Mouse (Mus musculus): Measurements from ENCODE around the gene Agbl5. TPM values are rescaled to one million over a fixed set of nuclear protein-coding genes. Genes with fewer than 3 reads are reported as not detected.

Agbl5 gene
- polyA plus RNA-seq, 1 experiment from 2014 or later = 32.8 TPM

GRCm38 (mm10) chr5:30920621-30921020, 32.1 kb downstream of the Agbl5 start:
- ATAC-seq (ENCODE audit: insufficient number of reproducible peaks, insufficient read depth, low FRiP score, low TSS enrichment, low read depth) = no peak
- WGBS = 68% methylated on average over 19 of the region's 19 CpGs
- H3K4me3 ChIP-seq = no peak overlapping the region
- H3K27ac ChIP-seq = no peak overlapping the region
- H3K9me3 ChIP-seq = no peaks in the 10 kb centered on the region
- H3K4me2 ChIP-seq = peak overlapping the region; percentile 76; the same call in 1 of the 2 replicates
- H3K36me3 ChIP-seq = peaks cover 51% of the 10 kb centered on the region
- H3K9ac ChIP-seq = 0 out of 2 replicates have a peak overlapping the region, but pooled peaks have one; percentile 17
- H3K27me3 ChIP-seq = no peaks in the 10 kb centered on the region
- peaks cover 68% of the 10 kb centered on the region for H3K4me1 ChIP-seq

DNA sequence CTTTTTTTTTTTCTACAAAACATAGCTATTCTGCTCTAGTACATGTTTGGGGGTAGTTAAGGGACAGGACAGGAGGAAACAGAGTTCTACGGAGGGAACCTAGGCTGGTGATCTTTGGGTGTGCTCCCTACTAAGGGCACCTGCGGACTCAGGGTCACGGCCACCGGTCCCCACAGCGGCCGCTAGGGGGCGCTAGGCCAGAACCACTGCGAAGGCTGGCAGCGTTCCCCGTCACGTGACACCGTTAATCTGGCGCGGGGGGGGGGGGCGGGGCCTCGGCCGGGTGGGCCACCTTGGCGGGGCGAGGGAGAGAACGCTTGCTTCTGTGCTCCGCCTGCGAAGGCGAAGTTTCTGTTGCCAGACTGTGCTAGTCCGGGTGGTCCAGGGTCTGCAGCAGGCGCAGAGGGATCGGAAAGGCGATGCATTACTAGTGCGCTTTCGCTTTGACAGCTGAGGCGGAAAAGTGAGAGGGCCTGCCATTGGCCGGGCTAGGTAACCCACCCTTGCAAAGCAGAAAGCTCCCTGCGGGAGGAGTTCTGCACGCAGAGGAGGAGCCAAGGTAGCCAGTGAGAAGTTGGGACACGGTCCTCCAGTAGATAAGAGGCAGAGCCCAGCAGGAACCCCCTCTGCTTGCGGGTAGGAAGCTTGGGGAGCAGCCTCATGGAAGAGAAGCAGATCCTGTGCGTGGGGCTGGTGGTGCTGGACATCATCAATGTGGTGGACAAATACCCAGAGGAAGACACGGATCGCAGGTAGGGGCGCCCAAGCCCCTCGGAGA, 33.0 kb downstream of the Agbl5 start, which contains the start of gene Khk:
TSS of gene Khk (plus strand) at position 176 of the 778 bp plus-strand sequence.
- H3K27me3 ChIP-seq = no peaks in the 10 kb centered on the region
- ATAC-seq (ENCODE audit: insufficient number of reproducible peaks, insufficient read depth, low FRiP score, low TSS enrichment, low read depth) = peak; percentile 79
- peak within 1 kb of the TSS; percentile 89 for H3K27ac ChIP-seq
- H3K4me2 ChIP-seq = peak within 1 kb of the TSS; percentile 76
- peaks cover 51% of the 10 kb centered on the region for H3K36me3 ChIP-seq
- H3K4me1 ChIP-seq = peaks cover 62% of the 10 kb centered on the region
- H3K4me3 ChIP-seq = peak within 1 kb of the TSS; percentile 46
- whole genome bisulfite sequencing = 2% methylated on average over 40 of the region's 40 CpGs
- H3K9ac ChIP-seq = peak within 1 kb of the TSS; percentile 74
- no peaks in the 10 kb centered on the region for H3K9me3 ChIP-seq

DNA sequence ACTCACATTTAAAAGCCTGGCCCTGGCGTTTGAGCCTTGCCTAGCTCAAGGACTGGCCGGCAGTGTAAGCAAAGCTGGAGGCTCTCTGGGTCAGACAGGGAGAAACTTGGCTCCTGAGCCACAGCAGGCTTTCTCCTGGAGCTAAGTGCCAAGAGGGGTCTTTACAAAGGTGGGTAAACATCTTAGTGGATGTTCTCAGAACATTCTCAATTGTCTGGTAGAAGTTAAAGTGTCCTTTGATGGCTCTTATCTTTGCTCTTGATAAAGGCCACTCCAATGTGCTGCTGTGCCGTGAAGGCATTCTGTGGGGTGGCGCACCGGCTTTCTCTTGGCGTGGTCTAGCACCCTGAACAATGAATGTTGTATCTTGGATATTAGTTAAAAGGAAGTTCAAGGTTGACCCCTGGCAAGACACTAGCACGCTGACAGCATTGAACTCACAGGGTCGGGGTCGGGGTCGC, 34.1 kb downstream of the Agbl5 start:
- Histone ChIP-seq H3K9me3 (no peaks in the 10 kb centered on the region), H3K36me3 (peaks cover 39% of the 10 kb centered on the region), H3K4me2 (peak overlapping the region; percentile 76), H3K4me3 (no peak overlapping the region), H3K27ac (no peak overlapping the region), H3K27me3 (no peaks in the 10 kb centered on the region), H3K9ac (peak overlapping the region; percentile 74; the same call in 1 of the 2 replicates), H3K4me1 (peaks cover 52% of the 10 kb centered on the region)
- ATAC-seq (ENCODE audit: insufficient number of reproducible peaks, insufficient read depth, low FRiP score, low TSS enrichment, low read depth) = no peak
- 76% methylated on average over 10 of the region's 10 CpGs for WGBS

GRCm38 (mm10) chr5:30923119-30923518, 34.6 kb downstream of the Agbl5 start:
- Histone ChIP-seq H3K9me3 (no peaks in the 10 kb centered on the region), H3K4me3 (no peak overlapping the region), H3K27ac (no peak overlapping the region), H3K4me2 (no peak overlapping the region), H3K4me1 (peaks cover 52% of the 10 kb centered on the region), H3K9ac (no peak overlapping the region), H3K36me3 (peaks cover 34% of the 10 kb centered on the region), H3K27me3 (no peaks in the 10 kb centered on the region)
- ATAC-seq (ENCODE audit: insufficient number of reproducible peaks, insufficient read depth, low FRiP score, low TSS enrichment, low read depth) = no peak
- 89% methylated on average over 6 of the region's 6 CpGs for WGBS

- ATAC-seq (ENCODE audit: insufficient number of reproducible peaks, insufficient read depth, low FRiP score, low TSS enrichment, low read depth) = no peak
- Histone ChIP-seq H3K4me2 (no peak overlapping the region), H3K27ac (no peak overlapping the region), H3K4me3 (no peak overlapping the region), H3K36me3 (peaks cover 19% of the 10 kb centered on the region), H3K4me1 (peaks cover 38% of the 10 kb centered on the region), H3K9me3 (no peaks in the 10 kb centered on the region), H3K9ac (no peak overlapping the region), H3K27me3 (no peaks in the 10 kb centered on the region)
- 80% methylated on average over 8 of the region's 8 CpGs for WGBS
Measured at GRCm38 (mm10) chr5:30924614-30925013, 36.1 kb downstream of the Agbl5 start.

DNA sequence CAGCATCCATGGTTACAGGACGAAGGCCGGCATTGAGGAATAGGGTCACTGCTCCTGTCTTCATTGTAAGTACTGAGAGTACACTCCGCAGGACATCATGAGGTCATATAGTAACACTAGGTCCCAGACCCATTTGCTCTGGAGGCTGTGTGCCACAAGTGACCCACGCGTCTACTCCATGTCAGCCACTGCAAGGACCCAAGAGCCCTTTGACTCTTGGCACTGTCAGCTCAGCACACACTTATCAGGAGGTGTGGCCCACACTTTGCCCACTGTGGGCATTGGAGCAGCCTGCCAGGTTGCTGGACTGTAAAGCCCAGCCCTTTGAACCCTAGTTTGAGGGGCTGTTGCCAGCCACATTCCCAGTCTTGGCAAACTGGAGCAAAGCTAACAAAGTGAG, 36.7 kb downstream of the Agbl5 start:
- Histone ChIP-seq H3K27ac (no peak overlapping the region), H3K9me3 (no peaks in the 10 kb centered on the region), H3K4me2 (no peak overlapping the region), H3K36me3 (peaks cover 13% of the 10 kb centered on the region), H3K9ac (no peak overlapping the region), H3K4me1 (peaks cover 33% of the 10 kb centered on the region), H3K27me3 (no peaks in the 10 kb centered on the region), H3K4me3 (no peak overlapping the region)
- no peak for ATAC-seq (ENCODE audit: insufficient number of reproducible peaks, insufficient read depth, low FRiP score, low TSS enrichment, low read depth)
- 93% methylated on average over 5 of the region's 5 CpGs for WGBS

GRCm38 (mm10) chr5:30926073-30926472, 37.6 kb downstream of the Agbl5 start:
- H3K4me1 ChIP-seq = peaks cover 24% of the 10 kb centered on the region
- no peak overlapping the region for H3K27ac ChIP-seq
- H3K4me3 ChIP-seq = no peak overlapping the region
- no peaks in the 10 kb centered on the region for H3K27me3 ChIP-seq
- H3K9me3 ChIP-seq = no peaks in the 10 kb centered on the region
- H3K4me2 ChIP-seq = no peak overlapping the region
- no peak for ATAC-seq (ENCODE audit: insufficient number of reproducible peaks, insufficient read depth, low FRiP score, low TSS enrichment, low read depth)
- H3K9ac ChIP-seq = no peak overlapping the region; the same call in 1 of the 2 replicates
- H3K36me3 ChIP-seq = peaks cover 5% of the 10 kb centered on the region; the same call in 1 of the 2 replicates
- WGBS = 69% methylated on average over 2 of the region's 2 CpGs

DNA sequence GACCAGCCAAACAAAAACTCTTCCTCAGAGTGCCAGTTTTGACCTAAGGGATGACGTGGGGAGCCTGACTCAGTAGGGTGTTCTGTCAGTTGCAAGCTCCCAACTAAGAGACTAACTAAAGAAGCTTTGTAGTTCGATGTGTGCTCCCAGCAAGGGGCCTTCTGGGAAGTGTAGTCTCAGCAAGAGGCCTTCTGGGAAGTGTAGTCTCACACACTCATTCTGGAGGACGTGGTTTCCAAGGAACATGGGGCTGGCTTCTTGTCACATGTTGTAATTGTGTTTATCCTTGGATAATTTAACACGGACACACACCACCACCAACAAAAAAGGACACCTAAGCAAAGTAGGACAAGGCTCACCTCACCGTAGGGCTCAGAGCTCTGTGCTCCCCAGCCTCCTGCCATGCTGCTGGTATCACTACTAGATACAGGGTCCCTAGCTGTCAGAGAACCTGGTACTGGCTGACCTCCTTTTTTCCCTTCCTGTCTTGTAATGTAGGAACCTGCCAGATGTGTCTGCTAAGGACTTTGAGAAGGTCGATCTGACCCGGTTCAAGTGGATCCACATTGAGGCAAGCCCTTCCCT, 39.5 kb downstream of the Agbl5 start:
- Histone ChIP-seq H3K4me3 (peak overlapping the region; percentile 20; the same call in 1 of the 2 replicates), H3K9me3 (no peaks in the 10 kb centered on the region), H3K27ac (no peak overlapping the region), H3K4me1 (peaks cover 7% of the 10 kb centered on the region; the same call in 1 of the 2 replicates), H3K27me3 (no peaks in the 10 kb centered on the region), H3K4me2 (peak overlapping the region; percentile 51), H3K9ac (0 out of 2 replicates have a peak overlapping the region, but pooled peaks have one; percentile 27), H3K36me3 (0 out of 2 replicates have a peak, but pooled peaks cover 4% of the 10 kb centered on the region)
- 36% methylated on average over 7 of the region's 7 CpGs for WGBS
- no peak for ATAC-seq (ENCODE audit: insufficient number of reproducible peaks, insufficient read depth, low FRiP score, low TSS enrichment, low read depth)

DNA sequence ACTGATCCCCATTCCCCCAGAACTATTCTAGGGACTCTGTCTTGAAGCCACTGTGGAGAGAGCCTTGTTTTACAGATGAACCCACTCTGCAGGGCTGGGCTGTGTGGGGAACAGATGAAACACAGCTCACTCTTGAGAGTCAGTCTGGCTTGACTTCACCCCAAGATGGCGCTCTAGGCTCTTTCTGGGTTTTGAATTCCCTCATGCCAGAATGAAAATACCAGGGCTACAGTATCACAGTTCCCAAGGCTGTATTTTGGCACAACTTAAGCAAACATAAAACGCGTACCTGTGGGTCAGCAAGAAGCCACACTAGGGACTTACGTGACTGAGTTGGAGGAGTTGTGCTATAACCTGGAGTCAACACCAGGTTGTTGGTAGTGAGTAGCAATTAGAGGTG, 41.6 kb downstream of the Agbl5 start:
- ATAC-seq (ENCODE audit: insufficient number of reproducible peaks, insufficient read depth, low FRiP score, low TSS enrichment, low read depth) = no peak
- Histone ChIP-seq H3K36me3 (0 out of 2 replicates have a peak, but pooled peaks cover 3% of the 10 kb centered on the region), H3K4me2 (no peak overlapping the region), H3K9ac (no peak overlapping the region), H3K27me3 (no peaks in the 10 kb centered on the region), H3K9me3 (no peaks in the 10 kb centered on the region), H3K4me1 (peaks cover 7% of the 10 kb centered on the region; the same call in 1 of the 2 replicates), H3K4me3 (no peak overlapping the region), H3K27ac (no peak overlapping the region)
- 41% methylated on average over 4 of the region's 4 CpGs for WGBS

DNA sequence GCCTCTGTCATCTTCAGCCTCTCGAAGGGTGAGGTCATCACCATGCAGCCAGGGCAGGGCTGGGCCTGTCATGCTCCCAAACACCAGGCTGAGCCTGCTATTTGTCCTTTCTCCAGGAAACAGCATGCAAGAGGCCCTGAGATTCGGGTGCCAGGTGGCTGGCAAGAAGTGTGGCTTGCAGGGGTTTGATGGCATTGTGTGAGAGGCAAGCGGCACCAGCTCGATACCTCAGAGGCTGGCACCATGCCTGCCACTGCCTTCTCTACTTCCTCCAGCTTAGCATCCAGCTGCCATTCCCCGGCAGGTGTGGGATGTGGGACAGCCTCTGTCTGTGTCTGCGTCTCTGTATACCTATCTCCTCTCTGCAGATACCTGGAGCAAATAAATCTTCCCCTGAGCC, 42.4 kb downstream of the Agbl5 start:
- Histone ChIP-seq H3K27ac (no peak overlapping the region), H3K4me3 (no peak overlapping the region), H3K27me3 (no peaks in the 10 kb centered on the region), H3K9me3 (no peaks in the 10 kb centered on the region), H3K4me2 (no peak overlapping the region), H3K36me3 (no peaks in the 10 kb centered on the region), H3K4me1 (peaks cover 7% of the 10 kb centered on the region; the same call in 1 of the 2 replicates), H3K9ac (no peak overlapping the region)
- 84% methylated on average over 6 of the region's 6 CpGs for WGBS
- ATAC-seq (ENCODE audit: insufficient number of reproducible peaks, insufficient read depth, low FRiP score, low TSS enrichment, low read depth) = no peak

- no peak for ATAC-seq (ENCODE audit: insufficient number of reproducible peaks, insufficient read depth, low FRiP score, low TSS enrichment, low read depth)
- H3K4me1 ChIP-seq = peaks cover 7% of the 10 kb centered on the region; the same call in 1 of the 2 replicates
- no peaks in the 10 kb centered on the region for H3K36me3 ChIP-seq
- H3K4me2 ChIP-seq = no peak overlapping the region
- no peak overlapping the region for H3K27ac ChIP-seq
- no peaks in the 10 kb centered on the region for H3K9me3 ChIP-seq
- no peak overlapping the region for H3K4me3 ChIP-seq
- H3K27me3 ChIP-seq = no peaks in the 10 kb centered on the region
- WGBS = 77% methylated on average over 4 of the region's 4 CpGs
- H3K9ac ChIP-seq = no peak overlapping the region
Measured at GRCm38 (mm10) chr5:30931378-30931777, 42.9 kb downstream of the Agbl5 start.

Data from embryonic facial prominence, embryonic 13.5 days (tissue).